Mouse (Mus musculus) E14TG2a.4 (cell line): Measurements from ENCODE around the gene Scube2.

Experiments used
- CTCF ChIP-seq: conservative IDR thresholded peaks from 2 replicates; pipeline ENCODE4 v1.5.1; 2014; ENCODE audit warnings: low read length
- POU5F1 ChIP-seq: IDR thresholded peaks from 2 replicates; pipeline ENCODE4 v1.6.1; 2014; ENCODE audit warnings: low read length, borderline replicate concordance

GRCm38 (mm10) chr7:109866643-109867042 lies 1.2 kb upstream of the Scube2 start:
- TF ChIP-seq CTCF (no peak), POU5F1 (no peak)
